Mouse (Mus musculus) gastrocnemius, adult 2 months (tissue): ENCODE data around the gene Gucd1. TPM values are rescaled to one million over a fixed set of nuclear protein-coding genes. Genes with fewer than 3 reads are reported as not detected.
A peak's percentile ranks its signal among the peaks of the same experiment; 100 is the strongest.
"Not testable (repeated sequence)": the region's sequence is repeated elsewhere in the genome, so short reads cannot be mapped to it uniquely, and the experiment has no call there.

Experiments
- DNase-seq: peaks from one replicate; pipeline ENCODE4 v3.0.0; 2022
- H3K27ac ChIP-seq: fragments of 200-600 bp; 2 replicates; pipeline ENCODE4 v1.8.1; 2022; ENCODE audit warnings: mild to moderate bottlenecking
- H3K4me3 ChIP-seq: fragments of 200-600 bp; 2 replicates; pipeline ENCODE4 v1.8.1; 2022; ENCODE audit warnings: mild to moderate bottlenecking, moderate library complexity
- CTCF ChIP-seq: fragments of 200-600 bp; IDR thresholded peaks from 2 replicates; pipeline ENCODE4 v1.8.1; 2022; ENCODE audit warnings: antibody characterized with exemption, mild to moderate bottlenecking, moderate library complexity
- intact Hi-C: fragments of 180-260 bp; cut with DNase I; formaldehyde crosslinking; loops from one replicate; pipeline ENCODE4 v1.15.1; 2025
- total RNA-seq, 2 experiments: library from RNA; stranded (reverse); gene quantifications; 2 replicates each; pipeline ENCODE4 v1.2.3; 2021

Gene Gucd1
- total RNA-seq, 2 experiments from 2014 or later = 48.2 to 78.7 TPM

DNA sequence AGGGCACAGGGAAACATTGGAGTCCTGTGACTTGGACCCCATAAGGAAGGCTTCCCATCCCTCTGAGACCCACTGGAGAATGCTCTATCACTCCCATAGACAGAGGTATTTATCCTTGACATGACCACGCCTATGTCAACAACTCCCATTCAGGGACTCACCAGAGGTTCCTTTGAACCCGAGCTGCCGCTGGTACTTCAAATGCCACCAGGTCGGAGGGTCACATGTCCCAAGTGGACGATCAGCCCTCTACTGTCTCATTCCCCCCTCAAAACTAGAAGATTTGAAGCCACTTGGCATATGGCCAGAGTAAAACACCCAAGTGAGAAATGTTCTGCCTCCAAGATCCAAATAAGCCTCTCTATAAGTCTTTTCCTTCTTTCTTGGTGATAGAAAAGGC is 43.2 kb downstream of the Gucd1 start:
- intact Hi-C loops = no loop called here
- DNase-seq = no peak
- H3K4me3 ChIP-seq = no peak overlapping the region
- no peak overlapping the region for H3K27ac ChIP-seq
- TF ChIP-seq CTCF = no peak

DNA sequence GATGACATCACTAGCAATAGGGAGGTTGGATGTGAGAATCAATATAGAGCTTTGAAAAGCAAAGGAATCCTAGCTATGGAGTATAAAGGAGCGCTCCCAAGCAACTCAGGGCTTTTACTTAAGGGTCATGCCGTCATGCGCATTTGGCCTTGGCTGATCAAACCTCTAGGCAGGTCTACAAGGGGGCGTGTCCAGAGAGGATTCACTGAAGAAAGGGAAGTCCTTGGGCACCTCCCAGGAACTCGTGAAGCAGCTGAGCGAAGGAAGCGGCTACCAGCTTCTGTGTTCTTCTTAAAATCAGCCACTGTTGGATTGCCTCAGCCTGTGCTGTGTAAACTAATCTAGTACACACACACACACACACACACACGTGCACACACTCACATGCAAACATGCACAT is 44.4 kb downstream of the Gucd1 start:
- DNase-seq = no peak
- no peak for TF ChIP-seq CTCF
- Histone ChIP-seq H3K4me3 (no peak overlapping the region), H3K27ac (no peak overlapping the region)
- intact Hi-C loops = no loop called here

DNA sequence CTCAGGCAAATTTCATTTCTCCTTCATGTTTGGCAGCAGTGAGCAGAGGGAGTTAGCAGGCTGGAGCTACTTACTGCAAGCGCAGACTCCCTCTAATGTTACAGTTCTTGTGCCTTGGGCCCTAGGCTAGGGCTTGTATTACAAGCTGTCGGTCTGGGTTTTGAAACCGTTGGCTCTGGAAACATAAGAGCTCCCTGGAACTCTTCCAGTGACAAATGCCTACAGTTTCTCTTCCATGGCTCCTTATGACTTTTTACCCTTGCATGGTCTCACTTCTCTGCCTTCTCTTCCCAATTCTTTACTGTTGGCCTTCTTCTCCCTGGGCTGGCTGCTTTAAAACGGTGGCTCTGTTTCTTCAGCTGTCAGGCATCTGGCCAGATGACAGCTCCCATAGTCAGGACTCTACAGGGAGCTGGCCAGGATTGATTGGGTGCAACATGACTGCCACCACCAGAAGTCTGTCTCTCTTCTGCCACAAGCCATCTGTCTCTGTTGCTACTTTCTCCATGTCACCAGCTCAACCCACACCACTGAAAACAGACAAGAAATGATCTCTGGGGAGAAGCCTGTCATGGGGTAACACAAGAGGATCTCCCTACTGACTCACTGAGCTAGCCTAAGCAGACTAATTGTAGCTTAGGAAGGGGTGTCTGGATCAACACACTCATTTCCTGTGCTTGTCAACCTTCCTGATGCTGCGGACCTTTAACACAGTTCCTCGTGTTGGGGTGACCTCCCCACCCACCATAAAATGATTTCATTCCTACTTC is 51.8 kb downstream of the Gucd1 start:
- intact Hi-C loops = loop anchor here (2.0 kb wide), 1 partner anchor 15 kb away; no protein-coding TSS in a partner anchor
- peak; percentile 68 for DNase-seq
- H3K4me3 ChIP-seq = peak overlapping the region; percentile 58
- TF ChIP-seq CTCF = no peak
- H3K27ac ChIP-seq = peak overlapping the region; percentile 92

DNA sequence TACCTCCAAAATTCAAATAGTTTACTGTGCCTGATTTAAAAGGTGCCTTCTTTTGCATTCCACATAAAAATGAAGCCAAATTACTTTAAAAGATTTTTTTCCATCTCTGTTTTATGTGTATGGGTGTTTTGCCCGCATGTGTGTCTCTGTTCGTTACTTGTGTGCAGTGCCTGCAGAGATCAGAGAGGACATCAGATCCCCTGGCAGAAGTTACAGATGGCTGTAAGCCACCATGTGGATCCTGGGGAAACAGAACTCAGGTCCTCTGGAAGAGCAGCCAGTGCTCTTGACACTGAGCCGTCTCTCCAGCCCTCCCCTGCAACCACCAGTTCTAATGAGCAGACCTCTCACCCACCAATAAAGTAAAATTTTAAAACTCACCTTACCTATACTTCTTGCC is 55.0 kb downstream of the Gucd1 start:
- DNase-seq = peak; percentile 64
- TF ChIP-seq CTCF = no peak
- no peak overlapping the region for H3K27ac ChIP-seq
- H3K4me3 ChIP-seq = no peak overlapping the region
- intact Hi-C loops = no loop called here

DNA sequence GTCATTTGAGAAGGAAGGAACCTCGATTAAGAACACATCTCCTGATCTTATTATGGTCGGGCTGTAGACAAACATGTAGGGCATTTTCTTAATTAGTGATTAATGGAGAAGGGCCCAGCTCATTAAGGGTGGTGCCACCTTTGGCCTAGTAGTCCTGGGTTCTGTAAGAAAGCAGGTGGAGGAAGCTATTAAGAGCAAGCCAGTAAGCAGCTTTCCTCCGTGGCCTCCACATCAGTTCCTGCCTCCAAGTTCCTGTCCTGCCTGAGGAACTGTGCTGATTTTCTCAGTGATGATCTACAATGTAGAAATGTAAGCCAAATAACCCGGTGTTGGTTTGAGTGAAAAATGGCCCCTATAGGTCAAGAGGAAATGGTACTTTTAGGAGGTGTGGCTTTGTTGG is 59.4 kb downstream of the Gucd1 start:
- TF ChIP-seq CTCF = no peak
- Histone ChIP-seq H3K27ac (peak overlapping the region; percentile 59), H3K4me3 (no peak overlapping the region)
- no peak for DNase-seq
- intact Hi-C loops = no loop called here

DNA sequence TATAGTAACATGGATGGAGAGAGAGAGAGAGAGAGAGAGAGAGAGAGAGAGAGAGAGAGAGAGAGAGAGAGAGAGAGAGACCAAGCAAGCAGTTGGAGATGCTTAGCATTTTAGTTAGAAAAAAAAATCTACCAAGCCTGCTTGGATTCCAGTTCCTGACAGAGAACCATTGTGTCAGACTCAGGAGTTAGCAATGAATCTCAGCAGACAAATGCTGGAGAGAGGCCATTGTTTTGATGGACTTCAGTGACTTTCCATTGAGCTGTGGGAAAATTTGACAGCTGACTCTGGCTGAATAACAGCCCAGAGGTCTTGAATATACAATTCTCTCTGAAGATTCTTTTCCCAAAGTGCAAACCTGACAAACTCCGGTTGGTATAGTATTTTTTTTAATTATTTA is 59.9 kb downstream of the Gucd1 start:
- no peak for TF ChIP-seq CTCF
- DNase-seq = no peak
- intact Hi-C loops = no loop called here
- no peak overlapping the region for H3K4me3 ChIP-seq
- peak overlapping the region; percentile 59 for H3K27ac ChIP-seq

DNA sequence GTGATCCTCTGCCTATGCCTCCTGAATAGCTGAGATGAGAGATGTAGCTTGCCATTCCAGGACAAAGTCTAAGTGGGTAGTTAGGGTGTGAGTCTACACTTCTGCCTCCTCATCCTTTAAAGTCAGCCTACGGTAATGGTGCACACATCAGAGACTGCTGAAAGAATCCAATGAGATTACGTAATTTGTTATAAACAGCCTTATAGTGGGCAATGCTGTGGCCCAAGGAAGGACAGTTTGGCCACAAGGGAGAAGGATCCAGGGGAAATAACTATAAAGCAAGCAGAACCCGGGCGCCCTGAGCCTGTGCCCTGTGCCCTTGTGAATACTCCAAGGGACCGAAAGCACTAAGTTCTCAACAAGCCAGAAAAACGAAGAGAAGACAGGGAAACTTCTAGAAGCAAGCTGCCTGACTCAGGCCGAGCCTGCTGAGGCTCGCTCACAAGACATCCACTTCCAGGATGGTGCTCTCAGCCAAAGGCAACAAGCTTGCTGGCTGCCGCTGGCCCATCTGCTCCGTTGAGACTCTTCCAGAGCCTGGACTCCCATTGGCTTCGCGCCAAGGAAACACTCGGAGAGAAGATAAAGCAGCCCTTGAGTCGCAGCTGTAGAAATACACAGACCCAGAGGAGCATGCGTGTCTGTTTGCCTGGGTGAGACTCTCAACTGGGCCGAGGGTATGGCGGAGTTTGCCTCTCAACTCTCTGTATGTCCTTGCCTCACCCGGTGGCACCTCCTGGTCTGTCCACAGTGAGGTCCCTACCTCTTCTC is 61.5 kb downstream of the Gucd1 start:
- intact Hi-C loops, DNase-seq: not testable (repeated sequence)
- peak overlapping the region; percentile 74 for H3K27ac ChIP-seq

DNA sequence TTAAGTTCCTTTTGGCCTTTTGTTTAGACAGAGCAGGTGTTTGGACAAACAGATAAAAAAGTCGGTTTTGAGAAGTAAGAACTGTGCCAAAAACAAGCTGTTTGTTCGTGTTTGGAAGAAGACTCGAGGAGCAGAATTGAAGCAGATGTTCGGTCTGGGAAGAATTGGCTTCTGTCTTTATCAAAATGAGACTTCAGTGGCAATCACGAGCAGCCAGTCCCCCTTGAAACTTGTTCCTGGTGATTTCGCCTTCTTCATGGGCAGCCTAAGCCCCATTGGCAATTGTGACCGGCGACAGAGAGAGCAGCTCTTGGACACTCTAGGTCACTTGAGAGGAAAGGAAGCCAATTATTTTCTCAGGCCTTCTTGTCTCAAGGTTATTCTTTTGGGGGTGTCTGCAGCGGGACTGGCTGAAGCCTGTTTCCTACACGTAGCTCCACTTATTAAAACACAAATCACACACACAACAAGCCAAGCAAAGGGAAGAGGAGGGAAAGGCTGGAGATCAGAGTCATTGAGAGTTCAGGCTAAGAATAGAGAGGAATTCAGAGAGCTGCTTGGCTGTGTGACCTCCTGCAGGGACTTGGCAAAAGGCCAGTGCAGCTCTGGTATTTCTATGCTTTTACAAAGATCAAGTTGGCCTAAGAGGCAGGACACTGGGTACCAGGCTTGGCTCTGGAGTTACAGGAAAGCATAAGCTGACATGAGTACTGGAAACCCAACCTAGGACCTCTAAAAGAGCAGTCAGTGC is 66.6 kb downstream of the Gucd1 start:
- intact Hi-C loops = no loop called here
- DNase-seq = peak; percentile 72
- H3K4me3 ChIP-seq = no peak overlapping the region
- TF ChIP-seq CTCF = no peak
- H3K27ac ChIP-seq = peak overlapping the region; percentile 68

More for the DNA sequence above, 61.5 kb downstream of the Gucd1 start:
- not testable (repeated sequence) for H3K4me3 ChIP-seq

DNA sequence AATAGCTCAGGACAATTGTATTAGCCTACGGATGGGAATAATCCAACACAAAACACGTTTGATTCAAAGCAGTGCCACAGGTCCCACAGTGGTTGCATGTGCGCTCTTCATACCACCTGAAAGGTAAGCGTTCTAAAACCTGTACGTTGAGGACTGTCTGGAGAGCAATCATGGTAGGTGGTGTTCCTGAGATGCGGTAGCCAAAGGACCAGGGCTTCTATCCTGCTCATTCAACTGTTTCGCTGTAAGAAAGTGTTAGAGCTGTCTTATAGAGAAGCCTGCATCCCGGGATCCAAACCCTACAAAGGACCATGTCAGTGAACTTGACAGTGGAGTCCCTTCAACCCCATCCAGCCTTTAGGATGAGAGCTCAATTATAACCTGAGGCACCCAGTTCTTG is 67.4 kb downstream of the Gucd1 start:
- no peak for TF ChIP-seq CTCF
- intact Hi-C loops = no loop called here
- no peak for DNase-seq
- Histone ChIP-seq H3K4me3 (no peak overlapping the region), H3K27ac (peak overlapping the region; percentile 68)

DNA sequence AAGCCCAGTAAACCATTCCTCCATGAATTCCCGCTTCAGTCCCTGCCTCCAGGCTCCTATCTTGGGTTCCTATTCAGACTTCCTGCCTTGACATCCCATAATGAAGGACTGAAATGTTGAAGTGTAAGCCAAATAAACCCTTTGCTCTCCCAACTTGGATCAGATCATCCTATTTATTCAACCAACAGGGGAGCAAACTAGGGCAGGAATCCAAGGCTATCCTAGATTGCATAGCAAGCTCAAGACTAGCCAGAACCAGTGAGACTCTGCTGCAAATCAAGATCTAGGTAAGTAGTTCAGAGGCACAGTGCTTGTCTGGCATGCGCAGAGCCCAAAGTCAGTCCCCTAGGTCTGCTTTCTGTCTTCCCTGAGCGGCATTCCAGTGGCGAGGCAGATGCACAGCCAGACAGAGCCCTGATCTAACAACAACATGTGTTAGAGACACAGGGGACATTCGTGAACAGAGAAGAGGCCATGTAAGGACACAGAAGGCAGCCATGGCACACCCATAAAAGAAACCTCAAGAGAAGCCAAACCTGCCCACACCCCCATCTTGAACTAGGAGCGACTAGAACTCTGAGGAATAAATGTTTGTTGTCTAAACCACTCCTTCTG is 68.9 kb downstream of the Gucd1 start:
- no peak for TF ChIP-seq CTCF
- intact Hi-C loops = no loop called here
- no peak overlapping the region; the same call in 1 of the 2 replicates for H3K27ac ChIP-seq
- H3K4me3 ChIP-seq = no peak overlapping the region
- peak; percentile 41 for DNase-seq

DNA sequence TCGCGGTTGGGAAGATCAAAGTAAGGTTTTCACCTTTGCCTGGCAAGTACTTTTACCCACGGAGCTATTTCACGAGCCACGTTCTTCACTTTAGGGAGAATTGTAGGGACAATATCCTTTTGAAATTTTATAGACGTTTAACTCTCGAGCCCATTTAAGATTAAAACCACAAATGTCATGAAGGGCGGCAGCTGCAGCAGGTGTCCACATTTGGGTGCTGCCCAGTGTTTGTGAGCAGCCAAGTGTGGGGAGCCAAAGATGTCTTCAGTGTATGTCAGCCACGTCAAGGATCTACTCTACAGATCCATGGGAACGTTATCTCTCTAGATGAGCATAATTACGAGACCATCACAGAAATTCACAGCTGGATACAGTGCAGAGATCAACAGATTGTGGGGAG is 70.3 kb downstream of the Gucd1 start:
- TF ChIP-seq CTCF = no peak
- no peak overlapping the region for H3K27ac ChIP-seq
- intact Hi-C loops = no loop called here
- H3K4me3 ChIP-seq = no peak overlapping the region
- no peak for DNase-seq

DNA sequence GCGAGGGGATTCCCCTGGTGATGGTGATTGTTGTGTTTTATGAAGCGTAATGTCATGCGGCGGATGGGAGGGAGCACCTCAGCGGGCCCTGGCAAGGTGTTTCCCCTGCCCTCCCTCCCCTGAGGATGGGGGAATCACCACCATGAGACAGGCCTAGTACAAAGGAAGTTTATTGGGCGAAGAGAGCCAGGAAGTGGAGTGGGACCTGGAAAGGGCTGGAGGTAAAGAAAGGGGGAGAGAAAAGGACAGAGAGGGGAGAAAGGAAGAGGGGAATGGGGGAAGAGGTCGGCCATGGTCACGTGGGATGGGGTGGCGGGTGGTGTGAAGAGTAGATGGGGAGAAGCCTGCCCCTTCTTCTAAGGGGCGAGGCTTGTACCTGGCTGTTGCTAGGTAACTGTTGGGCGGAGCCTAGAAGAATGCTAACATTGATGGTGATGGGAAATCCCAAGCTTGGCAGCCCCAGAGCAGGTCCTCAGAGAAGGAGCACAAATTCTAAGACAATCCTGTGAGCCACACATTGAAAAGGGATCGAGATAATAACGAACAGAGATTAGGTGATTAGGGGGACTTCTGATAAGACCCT is 71.2 kb downstream of the Gucd1 start:
- Histone ChIP-seq H3K27ac (no peak overlapping the region), H3K4me3 (no peak overlapping the region)
- TF ChIP-seq CTCF = no peak
- intact Hi-C loops = no loop called here
- no peak for DNase-seq
